Mouse (Mus musculus) heart, postnatal 36 days (tissue): ENCODE measurements around the gene Cradd. TPM values are rescaled to one million over a fixed set of nuclear protein-coding genes. Genes with fewer than 3 reads are reported as not detected.

ENCODE experiments used
- DNase-seq, 2 experiments: peaks; one replicate each; pipeline ENCODE4 v3.0.0; 2021 to 2022
- intact Hi-C: fragments of 180-260 bp; cut with DNase I; formaldehyde crosslinking; loops from one replicate; pipeline ENCODE4 v1.15.1; 2025
- total RNA-seq, 2 experiments: library from RNA; stranded (reverse); gene quantifications; 2 replicates each; pipeline ENCODE4 v1.2.3; 2021

Gene Cradd
- total RNA-seq = 10 to 100 TPM in 1 of 2 experiments, 1 to 10 TPM in 1; 8.8 to 12.5 TPM

DNA sequence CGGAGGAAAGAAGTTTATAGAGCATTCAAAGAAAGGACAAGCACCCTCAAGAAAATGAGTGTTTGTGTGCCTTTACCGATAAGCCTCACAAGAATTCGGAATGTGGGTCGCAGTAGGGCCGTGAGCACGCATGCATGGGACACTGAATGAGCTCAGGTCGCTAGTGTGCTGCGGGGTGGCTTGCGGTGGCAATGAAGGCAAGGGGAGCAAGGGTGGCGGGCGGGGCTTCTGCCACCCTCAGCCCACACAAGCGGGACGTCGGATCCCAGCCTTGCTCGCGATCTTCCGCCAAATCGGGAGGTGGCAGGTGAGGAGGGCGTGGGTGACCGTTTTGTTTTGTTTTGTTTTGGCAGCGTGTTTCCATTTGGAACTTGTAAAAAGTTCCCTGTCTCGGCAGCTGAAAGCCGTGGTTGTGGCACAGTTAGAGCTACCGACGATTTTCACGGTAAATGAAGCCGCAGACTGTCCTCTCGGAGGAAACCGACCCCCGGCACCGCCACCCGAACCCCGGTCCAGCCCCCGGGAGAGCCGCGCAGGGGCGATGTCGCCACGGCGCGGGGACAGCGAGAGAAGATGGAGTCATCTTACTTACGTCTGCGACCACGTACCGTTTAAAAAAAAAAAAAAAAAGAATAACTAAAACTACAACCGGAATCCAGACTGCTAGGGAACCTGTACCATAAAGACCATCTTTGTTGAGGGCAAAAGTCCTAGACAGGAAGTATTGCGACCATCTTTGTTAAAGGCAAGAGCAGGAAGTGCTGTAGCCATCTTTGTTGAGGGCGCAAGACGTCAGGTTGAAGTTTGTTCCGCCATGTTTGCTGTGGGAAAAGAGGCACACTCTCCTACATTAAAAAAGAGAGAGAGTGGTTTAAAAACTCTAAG is at the start of gene Cradd:
TSS of gene Cradd (minus strand) at position 741 of the 885 bp plus-strand sequence.
- DNase-seq = peak; percentile 86 to 89
- intact Hi-C loops = loop anchor here (1.0 to 5.0 kb wide), 5 partner anchors 61 to 333 kb away; no protein-coding TSS in a partner anchor

DNA sequence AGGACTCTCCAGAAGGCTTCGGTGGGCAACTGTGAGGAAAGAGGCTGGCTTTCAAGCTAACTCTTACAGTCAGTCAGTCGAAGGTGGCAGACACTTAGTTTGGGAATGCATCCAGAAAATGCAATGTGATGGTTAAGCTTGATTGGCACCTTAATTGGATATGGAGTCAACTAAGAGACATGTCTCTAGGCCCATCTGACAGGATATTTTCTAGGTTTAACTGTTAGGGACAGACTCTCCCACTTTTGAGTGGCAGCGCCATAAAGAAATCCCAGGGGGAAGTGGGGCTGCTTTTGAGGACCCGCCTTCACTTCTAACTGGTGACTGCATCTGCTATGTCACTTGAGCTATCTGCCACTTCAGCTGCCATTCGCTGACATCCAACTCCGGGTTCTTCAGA is 49.4 kb upstream of the Cradd start:
- intact Hi-C loops = no loop called here
- DNase-seq = no peak

DNA sequence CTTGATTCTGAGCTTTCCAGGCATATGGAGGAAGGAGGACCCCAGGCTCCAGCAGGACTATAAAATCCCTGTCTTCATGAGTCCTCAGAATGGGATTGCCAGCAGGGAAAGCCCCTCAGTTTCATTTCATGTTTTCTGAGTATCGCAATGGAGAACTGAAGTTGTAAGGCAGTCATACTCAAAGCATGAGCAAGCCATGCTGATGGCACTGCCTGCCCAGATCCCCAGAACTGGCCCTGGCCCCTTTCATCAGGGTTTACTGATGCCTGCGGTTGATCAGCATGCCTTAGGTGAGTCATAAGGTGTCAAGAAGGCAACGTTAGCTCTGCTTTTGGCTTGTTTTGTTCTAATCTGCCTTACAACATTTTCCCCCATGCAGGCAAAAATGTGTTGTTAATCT is 48.0 kb upstream of the Cradd start:
- DNase-seq = no peak
- intact Hi-C loops = no loop called here

DNA sequence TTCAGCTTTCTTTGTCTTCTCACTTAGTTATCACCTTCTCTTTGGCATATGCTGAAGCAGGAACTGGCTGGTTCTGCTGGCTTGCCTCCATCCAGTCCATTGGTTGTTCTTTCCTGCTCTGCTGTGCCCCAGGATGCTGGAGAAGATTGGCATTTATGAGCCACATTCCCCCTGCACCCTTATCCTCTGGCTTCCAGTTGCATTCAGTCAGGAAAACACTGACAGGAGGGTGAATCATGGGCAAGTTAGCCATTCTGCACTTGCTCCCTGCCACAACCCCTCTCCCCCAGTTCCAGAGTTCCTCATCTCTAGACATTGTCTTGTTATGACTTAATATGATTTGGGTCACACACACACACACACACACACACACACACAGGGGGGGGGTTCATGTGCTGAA is 45.3 kb upstream of the Cradd start:
- intact Hi-C loops = no loop called here
- DNase-seq = no peak

DNA sequence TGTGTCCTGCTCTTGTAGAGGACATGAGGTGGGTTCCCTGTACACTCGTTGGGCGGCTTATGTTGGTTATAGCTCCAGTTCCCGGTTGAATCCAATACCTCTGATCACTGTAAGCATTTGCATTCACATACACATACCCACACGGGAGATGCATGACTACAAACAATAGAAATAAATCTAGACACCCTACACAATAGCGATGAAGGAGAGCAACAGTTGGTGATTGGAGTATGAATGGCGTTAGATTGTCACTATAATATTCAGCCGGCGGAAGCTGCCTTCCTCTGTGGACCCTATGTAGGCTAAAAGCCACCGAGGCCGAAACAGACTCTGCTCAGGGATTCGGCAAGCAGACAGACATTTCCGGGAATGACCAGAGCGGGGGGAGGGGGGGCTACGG is 44.2 kb upstream of the Cradd start:
- DNase-seq = no peak
- intact Hi-C loops = no loop called here

DNA sequence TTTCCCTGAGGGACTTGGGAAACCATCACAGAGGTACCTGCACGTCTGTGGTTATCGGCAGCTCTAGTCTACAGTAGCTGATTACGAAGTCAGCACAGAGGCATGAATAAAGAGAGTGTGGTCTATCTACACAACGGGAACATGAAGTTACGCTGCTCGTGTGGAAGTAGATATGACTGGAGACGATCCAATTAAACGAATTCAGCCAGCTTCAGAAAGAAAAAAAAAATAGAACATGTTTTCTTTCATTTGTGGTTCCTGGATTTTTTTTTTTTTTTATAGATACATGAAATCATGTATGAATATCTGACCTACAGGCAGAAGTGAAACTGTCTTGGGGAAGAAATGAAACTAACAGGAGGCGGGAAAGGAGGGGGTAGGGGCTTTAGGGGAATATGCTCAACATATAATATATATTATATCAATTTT is 43.7 kb upstream of the Cradd start:
- no peak for DNase-seq
- intact Hi-C loops = no loop called here

DNA sequence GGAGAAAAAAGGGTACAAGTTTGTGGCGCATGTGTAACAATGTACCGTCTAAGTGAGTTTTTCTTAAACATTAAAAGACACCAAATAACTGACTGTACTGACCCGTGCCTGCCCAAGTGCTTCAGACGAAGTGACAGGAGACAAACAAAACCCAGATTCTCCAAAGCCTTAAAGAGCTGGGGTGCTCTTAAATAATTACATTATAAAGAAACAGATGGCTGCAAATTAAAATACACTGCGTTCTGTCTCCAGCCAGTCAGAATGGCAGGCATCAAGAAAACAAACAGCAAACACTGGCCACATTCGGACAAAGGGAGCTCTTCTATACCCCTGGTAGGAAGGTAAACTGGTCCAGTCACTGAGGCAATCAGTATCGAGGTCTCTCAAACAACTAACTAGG is 43.3 kb upstream of the Cradd start:
- no peak for DNase-seq
- intact Hi-C loops = no loop called here

DNA sequence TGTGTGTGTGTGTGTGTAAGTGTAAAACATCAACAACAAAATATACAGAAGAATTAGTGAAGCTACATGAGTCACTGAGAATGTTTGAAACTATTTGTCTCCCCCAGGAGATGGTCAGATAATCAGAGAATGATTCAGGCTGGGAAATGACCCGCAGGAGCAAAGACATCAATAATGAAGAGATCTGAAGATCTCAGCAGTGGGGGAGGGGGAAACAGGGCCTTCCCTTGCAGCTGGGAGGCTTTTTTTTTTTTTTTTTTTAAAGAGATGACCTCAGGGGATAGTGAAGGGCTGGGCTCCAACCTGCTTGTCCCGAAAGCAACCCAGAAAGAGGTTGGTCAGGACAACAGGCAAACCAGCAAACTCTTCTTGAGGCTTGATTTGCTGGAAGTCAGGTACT is 38.4 kb upstream of the Cradd start:
- no peak for DNase-seq
- intact Hi-C loops = no loop called here

DNA sequence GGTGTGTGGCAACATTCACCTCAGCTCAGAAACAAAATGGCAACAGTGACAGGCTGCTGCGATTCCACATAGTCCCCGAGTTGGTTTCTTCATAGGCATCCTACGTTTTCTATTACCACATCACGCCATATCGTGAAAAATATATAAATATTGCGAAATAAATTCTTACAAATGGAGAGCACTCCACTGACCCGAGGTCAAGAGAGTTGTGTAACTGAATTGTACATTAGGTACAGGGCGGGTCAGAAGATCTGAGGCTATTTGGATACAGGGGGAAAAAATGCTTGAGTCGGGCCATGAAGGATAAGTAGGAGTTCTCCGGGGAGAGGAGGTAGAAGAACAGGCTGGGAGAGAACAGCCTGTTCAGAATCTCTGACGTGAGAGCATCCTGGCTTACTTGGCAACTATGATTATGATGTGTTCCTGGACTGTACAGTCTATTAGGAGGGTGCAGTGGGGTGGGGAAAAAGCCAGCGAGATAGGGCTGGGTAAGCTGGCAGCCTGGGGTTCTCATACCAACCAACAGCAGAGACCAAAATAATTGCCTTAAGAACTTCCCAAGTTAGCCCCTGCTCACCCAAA is 37.4 kb upstream of the Cradd start:
- intact Hi-C loops = no loop called here
- peak; percentile 28 to 56 for DNase-seq

DNA sequence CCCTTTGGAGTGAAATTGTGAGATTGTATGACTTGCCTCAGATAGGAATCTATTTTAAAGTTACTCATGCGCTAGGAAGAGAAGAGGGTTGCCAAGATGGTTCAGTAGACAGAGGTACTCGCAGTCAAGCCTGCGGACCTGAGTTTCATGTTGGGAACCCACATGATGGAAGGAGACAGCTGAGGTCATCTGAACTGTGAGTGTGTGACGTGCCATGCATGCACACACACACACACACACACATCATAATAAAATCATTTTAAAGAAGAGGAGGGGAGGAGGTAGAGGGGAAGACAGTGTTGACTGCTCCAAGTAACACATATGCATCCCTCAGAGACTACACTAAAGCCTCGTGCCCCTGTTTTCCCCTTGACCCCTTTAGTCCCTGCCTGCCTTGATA is 36.1 kb upstream of the Cradd start:
- intact Hi-C loops = no loop called here
- DNase-seq = no peak

DNA sequence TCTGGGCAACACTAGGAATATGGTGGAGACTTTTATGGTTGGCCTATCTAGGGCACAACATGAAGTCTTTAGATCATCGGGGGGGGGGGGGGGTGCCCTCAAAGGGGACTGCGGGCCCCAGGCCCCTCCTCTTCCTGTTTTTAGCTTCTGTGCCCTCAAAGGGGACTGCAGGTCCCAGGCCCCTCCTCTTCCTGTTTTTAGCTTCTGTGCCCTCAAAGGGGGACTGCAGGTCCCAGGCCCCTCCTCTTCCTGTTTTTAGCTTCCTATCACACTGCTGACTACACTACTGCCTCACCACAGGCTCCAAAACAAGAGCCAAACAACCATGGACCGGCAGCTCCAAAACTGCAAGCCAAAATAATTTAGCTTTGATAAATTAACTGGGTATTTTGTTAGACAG is 33.8 kb upstream of the Cradd start:
- intact Hi-C loops = no loop called here
- no peak for DNase-seq

DNA sequence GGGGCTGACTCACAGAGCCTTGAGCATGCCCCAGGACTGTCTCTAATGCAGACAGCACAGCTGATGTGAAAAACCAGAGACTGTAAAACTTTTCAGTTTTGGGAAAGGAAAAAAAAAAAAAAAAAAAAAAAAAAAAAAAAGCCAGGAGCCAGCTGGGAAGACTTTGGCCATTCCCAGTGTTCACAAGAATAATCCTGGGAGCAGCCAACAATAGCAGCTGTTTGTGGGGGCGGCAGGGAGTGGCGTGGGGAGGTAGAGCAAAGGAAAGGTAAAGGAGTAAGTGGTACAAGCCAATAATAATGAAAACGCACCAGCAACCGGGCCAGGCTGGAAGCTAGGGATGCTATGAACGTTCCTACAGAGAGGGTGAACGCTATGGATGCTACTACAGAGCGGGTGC is 32.8 kb upstream of the Cradd start:
- intact Hi-C loops = no loop called here
- peak in 1 of 2 experiments; percentile 19 for DNase-seq

DNA sequence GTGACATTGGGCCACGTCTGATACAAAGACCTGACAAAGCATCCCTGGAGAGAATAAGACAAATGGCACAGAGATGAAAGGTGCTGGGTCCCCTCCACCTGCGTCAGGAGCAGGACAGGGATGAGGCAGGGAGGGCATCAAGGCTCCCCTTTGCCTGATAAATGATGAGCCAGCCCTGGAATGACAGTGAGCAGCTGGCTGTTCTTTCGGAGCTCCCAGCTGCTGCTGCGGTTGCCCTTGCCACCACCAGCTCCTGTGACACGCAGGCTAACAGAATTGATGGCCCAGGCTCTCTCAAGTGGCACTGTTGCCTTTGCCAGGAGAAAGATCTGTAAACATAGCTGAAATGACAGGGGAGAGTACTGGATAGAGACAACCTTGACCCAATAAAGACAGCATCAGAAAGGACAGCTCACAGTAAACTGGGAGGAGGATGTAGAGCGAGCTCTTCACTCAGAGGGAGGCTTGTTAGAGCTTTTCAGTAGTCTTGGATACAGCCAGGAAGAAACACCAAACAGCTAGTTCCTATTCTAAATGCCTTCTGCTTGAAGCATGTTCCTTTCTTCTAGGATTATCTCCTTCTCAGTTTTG is 31.8 kb upstream of the Cradd start:
- no peak for DNase-seq
- intact Hi-C loops = no loop called here

DNA sequence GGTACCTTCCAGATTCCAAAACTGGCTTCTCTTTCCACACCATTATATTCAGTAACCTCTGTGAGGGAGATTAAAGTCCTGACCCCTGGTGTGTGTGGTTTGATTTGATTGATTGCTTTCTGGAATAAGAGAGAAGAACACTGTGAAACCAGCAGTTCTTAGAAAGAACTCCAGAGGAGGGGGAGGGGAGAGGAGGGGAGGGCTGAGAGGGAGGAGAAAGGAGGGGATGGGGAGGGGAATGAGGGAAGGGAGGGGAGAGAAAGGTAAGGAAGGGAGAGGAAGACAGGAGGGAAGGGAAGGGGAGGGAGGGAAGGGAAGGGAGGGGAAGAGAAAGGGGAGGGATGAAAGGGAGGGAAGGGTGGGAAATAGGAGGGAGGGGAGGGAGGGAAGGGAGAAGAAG is 30.7 kb upstream of the Cradd start:
- intact Hi-C loops = no loop called here
- DNase-seq = no peak

DNA sequence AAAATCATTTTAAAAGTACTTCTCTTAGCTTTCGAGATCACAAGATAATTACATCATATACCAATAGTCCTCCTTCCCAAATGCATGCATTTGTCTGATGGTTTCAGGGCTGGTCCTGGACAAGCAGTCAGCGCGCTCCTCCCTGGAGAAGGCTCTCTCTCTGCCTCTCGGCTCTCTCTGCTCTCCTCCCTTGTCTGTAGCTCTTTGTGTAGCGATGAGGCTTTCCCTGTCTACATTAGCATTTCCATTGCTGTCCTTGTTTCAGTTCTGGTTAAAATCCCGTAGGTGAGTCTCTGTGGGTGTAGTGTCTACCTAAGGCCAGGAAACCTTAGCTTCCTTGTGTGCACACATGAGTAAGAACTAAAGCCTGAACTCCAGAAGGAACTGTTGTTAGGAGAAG is 30.1 kb upstream of the Cradd start:
- DNase-seq = no peak
- intact Hi-C loops = no loop called here

DNA sequence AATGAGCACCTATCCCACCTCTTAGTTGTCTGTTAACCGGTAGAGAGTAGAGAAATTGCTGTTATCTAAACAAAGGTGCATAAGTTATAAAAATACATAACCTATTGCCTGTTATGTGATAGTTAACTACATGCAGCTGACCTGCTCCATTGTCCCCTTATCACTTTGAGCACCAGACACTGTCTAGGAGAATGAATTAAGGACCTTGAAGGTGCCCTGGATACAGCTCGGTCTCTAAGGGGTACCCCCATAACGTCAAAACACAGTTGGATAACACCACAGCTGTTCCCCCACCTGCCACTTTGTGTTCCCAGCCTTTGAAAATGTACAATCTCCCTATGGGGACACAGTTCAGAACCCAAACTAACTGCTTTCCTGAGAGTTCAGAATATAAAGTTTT is 24.5 kb upstream of the Cradd start:
- no peak for DNase-seq
- intact Hi-C loops = no loop called here

DNA sequence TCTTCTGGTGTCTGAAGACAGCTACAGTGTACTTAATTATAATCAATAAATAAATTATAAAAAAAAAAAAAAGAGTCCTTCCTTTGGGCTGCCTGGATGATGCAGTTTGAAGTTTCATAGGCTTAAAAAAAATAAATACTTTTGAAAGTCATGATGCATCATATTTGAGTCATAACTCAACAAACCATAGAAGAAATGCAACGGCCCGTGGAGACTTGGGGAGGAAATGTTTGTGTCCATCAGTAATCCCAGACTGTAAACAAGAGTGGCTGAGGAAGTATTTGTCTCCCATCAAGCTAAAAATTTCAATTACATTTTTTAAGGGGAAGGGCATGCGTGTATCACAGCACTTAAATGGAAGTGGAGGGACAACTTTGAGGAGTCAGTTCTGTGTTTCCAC is 23.8 kb upstream of the Cradd start:
- DNase-seq = no peak
- intact Hi-C loops = no loop called here

DNA sequence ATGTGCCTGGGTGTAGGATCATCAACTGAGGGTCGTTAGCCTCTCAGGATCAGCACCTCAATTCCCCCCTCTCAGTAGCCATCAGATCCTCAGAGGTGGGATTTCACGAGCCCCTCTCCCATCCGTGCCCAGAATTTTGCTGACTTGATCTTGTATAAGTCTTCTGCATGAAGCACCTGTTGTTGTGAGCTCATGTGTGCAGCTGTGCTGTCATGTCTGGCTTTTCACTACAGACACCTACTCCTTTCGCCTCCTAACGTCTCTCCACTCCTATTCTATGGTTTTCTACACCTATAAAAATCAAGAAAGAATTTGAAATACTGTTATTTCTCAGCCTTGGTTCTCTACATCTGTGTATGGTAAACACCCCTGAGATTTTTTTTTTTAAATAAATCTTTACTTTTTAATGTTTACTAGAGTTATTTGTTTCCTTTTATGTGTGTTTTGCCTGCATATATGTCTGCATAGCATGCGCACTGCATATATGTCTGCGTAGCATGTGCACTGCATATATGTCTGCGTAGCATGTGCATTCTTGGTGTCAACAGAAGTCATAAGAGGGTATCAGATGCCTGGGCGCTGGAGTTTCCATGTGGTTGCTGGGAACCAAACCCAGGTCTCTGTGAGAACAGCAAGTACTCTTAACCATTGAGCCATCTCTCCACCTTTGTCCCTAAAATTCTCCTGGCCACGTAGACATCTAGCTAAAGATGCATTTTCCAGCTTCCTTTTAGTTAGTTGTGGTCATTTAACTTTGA is 19.1 kb upstream of the Cradd start:
- intact Hi-C loops = no loop called here
- no peak for DNase-seq

DNA sequence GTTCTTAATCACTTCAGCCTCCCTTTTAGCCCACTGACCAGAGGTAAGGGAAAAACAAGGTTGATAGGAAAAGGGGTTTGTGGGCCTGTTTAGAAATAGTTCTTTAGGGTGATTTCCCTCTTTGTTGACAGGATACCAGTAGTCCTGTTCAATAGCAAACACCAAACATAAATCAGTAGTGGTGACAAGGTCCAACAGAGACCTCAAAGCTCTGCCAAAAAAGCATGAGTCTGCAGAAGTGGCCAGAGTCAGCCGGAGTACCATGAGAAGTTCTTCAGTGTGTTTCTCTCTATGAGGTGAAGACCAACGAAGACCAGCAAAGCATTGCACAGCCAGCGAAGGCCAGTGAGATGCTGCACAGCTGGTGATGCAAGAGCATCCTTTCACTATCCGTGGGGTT is 16.7 kb upstream of the Cradd start:
- intact Hi-C loops = no loop called here
- no peak for DNase-seq

DNA sequence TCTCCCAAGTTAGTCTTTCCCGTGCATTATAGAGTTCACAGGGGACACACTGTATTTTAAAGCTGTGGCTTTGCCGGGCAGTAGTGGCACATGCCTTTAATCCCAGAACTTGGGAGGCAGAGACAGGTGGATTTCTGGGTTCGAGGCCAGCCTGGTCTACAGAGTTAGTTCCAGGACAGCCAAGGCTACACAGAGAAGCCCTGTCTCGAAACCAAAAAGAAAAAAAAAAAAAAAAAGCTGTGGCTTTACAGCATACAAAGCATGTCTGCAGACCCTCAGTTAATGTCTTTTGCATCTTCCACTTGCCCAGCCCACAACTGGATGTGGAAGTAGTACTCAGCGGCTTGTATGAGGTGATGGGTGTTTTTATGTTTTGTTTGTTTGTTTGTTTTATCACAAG is 13.7 kb upstream of the Cradd start:
- no peak for DNase-seq
- intact Hi-C loops = loop anchor here (2.0 to 5.0 kb wide), 2 partner anchors 51 to 80 kb away; partner anchors contain the start of gene Socs2
